Mouse (Mus musculus): ENCODE data around the gene Teddm3. TPM values are rescaled to one million over a fixed set of nuclear protein-coding genes. Genes with fewer than 3 reads are reported as not detected.
"Not testable (repeated sequence)": the region's sequence is repeated elsewhere in the genome, so short reads cannot be mapped to it uniquely, and the experiment has no call there.

The Teddm3 gene
- polyA plus RNA-seq, 1 experiment from 2014 or later = 11.1 TPM

DNA sequence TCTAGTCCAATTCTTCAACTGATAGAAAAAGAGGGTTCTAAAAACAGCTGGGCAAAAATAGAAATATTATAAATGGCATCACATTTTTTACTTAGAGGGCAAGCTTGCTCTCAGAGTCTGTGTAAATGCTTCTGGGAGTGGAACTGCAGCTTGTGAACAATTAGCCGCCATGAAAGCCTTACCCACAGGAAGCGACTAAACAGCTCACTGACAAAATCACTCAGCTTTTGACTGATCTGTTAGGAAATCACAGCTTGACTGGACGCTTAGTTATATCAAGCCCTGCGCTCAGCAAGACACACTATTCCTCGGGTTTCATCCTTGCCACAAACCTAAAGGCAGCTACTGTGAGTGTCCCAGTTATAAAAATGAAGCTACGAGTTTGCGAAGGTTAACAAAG lies 33.8 kb upstream of the Teddm3 start:
- H3K4me2 ChIP-seq (replicated peaks) = no peak overlapping the region
- H3K27ac ChIP-seq (replicated peaks) = no peak overlapping the region
- H3K9me3 ChIP-seq (replicated peaks) = no peaks in the 10 kb centered on the region
- ATAC-seq (ENCODE audit: insufficient number of reproducible peaks, low FRiP score, low TSS enrichment, low read depth) = no peak
- no peaks in the 10 kb centered on the region for H3K27me3 ChIP-seq
- peaks cover 4% of the 10 kb centered on the region for H3K4me1 ChIP-seq
- H3K36me3 ChIP-seq = no peaks in the 10 kb centered on the region
- H3K4me3 ChIP-seq (replicated peaks) = no peak overlapping the region
- 28% methylated on average over 7 of the region's 7 CpGs for WGBS
- no peak overlapping the region for H3K9ac ChIP-seq

DNA sequence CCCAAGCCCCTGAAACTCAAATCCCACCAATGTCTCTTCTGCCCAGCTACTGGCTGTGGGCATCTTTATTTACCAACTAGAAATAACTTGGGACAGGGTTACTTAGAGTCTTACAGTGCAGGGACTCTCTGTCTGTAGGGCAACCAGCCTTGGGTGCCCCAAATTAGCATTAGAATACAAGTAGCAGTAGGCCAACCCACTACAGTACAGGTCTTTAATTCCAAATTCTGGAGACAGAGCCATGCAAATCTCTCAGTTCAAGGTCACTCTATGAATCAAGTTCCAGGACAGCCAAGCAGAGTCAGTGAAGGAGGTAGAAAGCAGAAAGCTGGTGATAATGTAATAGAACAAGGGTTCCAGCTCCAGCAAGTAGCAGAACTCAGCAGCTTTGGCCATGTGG lies 30.9 kb upstream of the Teddm3 start:
- ATAC-seq (ENCODE audit: insufficient number of reproducible peaks, low FRiP score, low TSS enrichment, low read depth) = no peak
- Histone ChIP-seq H3K9me3 (replicated peaks) (no peaks in the 10 kb centered on the region), H3K4me1 (no peaks in the 10 kb centered on the region), H3K9ac (no peak overlapping the region), H3K4me2 (replicated peaks) (no peak overlapping the region), H3K27ac (replicated peaks) (no peak overlapping the region), H3K27me3 (no peaks in the 10 kb centered on the region), H3K36me3 (no peaks in the 10 kb centered on the region), H3K4me3 (replicated peaks) (no peak overlapping the region)

- H3K36me3 ChIP-seq = no peaks in the 10 kb centered on the region
- no peak for ATAC-seq (ENCODE audit: insufficient number of reproducible peaks, low FRiP score, low TSS enrichment, low read depth)
- WGBS = 54% methylated on average over 1 of the region's 1 CpGs
- no peaks in the 10 kb centered on the region for H3K4me1 ChIP-seq
- H3K4me3 ChIP-seq (replicated peaks) = no peak overlapping the region
- H3K27ac ChIP-seq (replicated peaks) = no peak overlapping the region
- H3K9ac ChIP-seq = no peak overlapping the region
- no peaks in the 10 kb centered on the region for H3K9me3 ChIP-seq (replicated peaks)
- no peak overlapping the region for H3K4me2 ChIP-seq (replicated peaks)
- no peaks in the 10 kb centered on the region for H3K27me3 ChIP-seq
These were observed 28.3 kb upstream of the Teddm3 start for GRCm38 (mm10) chr16:21182108-21182507.

DNA sequence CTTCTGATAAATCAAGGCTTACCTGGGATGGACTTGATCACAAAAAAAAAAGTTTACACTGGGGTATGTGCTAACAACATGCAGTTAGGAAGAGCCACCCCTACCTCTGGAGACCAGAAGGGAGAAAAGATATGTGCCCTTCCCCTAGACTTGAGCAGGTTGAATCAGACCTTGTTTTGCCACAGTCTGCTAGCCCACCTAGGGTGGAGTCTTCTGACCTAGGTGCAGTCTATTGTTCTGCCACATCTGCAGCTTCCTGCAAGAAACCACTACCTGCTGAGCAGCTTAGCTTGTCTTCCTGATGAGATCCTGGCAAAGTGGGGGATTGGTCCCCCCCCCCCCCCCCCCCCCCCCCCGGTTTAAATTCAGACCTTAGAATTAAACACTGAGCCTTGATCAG lies 21.4 kb upstream of the Teddm3 start:
- WGBS = 0% methylated on average over 1 of the region's 1 CpGs
- no peaks in the 10 kb centered on the region for H3K27me3 ChIP-seq
- no peak overlapping the region for H3K27ac ChIP-seq (replicated peaks)
- H3K9ac ChIP-seq = no peak overlapping the region
- H3K4me3 ChIP-seq (replicated peaks) = no peak overlapping the region
- H3K36me3 ChIP-seq = no peaks in the 10 kb centered on the region
- no peaks in the 10 kb centered on the region for H3K4me1 ChIP-seq
- no peak overlapping the region for H3K4me2 ChIP-seq (replicated peaks)
- no peak for ATAC-seq (ENCODE audit: insufficient number of reproducible peaks, low FRiP score, low TSS enrichment, low read depth)
- no peaks in the 10 kb centered on the region for H3K9me3 ChIP-seq (replicated peaks)

GRCm38 (mm10) chr16:21168730-21169129 lies 14.9 kb upstream of the Teddm3 start:
- Histone ChIP-seq H3K4me3 (replicated peaks) (no peak overlapping the region), H3K9me3 (replicated peaks) (no peaks in the 10 kb centered on the region), H3K9ac (no peak overlapping the region), H3K4me2 (replicated peaks) (no peak overlapping the region), H3K36me3 (no peaks in the 10 kb centered on the region), H3K27me3 (no peaks in the 10 kb centered on the region), H3K27ac (replicated peaks) (no peak overlapping the region), H3K4me1 (no peaks in the 10 kb centered on the region)
- ATAC-seq (ENCODE audit: insufficient number of reproducible peaks, low FRiP score, low TSS enrichment, low read depth) = no peak
- 86% methylated on average over 13 of the region's 13 CpGs for WGBS

DNA sequence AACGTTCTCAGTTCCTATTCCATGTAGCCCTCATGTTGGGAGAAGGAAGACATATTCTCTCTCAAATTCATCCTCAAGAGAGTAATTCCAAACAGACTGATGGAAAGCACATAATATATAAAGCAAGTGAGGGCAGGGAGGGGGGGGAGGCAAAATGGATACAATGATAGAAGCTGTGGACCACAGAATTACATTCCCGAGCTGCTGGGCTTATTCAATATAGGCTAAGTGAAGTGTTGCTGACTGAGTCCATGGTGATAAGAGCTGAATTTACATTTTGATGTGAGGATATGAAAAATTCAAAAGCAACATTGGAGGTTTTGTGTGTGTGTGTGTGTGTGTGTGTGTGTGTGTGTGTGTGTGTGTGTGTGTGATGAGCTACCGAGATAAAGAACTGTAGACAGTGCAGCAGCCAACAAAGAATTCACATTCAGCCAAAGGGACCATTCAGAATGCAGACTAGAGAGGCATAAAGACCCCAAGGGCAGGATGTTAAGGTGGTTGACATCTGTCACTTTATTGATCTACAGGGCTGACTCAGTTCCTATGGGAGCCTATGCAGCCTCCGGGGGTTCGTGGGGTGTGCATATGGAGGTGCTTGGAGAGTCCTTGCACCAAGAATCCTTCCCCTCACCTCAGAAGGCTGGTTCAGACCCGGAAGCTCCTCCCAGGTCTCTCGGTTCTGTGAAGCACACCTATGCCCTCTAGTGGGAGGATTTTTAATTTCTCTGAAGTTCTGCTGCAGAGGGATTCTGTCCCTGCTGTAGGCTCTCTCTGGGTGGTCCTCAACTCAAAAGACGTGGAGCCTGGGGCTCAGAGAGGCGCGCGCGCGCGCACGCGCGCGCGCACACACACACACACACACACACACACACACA lies 11.8 kb upstream of the Teddm3 start:
- H3K9ac ChIP-seq; H3K9me3 ChIP-seq (replicated peaks); H3K36me3 ChIP-seq; H3K4me2 ChIP-seq (replicated peaks); H3K4me1 ChIP-seq; H3K27ac ChIP-seq (replicated peaks); H3K4me3 ChIP-seq (replicated peaks); H3K27me3 ChIP-seq: not testable (repeated sequence)
- 15% methylated on average over 17 of the region's 19 CpGs for WGBS
- peak; percentile 29; the same call in 1 of the 2 replicates for ATAC-seq (ENCODE audit: insufficient number of reproducible peaks, low FRiP score, low TSS enrichment, low read depth)

GRCm38 (mm10) chr16:21163423-21163822 lies 9.6 kb upstream of the Teddm3 start:
- H3K9ac ChIP-seq; ATAC-seq (ENCODE audit: insufficient number of reproducible peaks, low FRiP score, low TSS enrichment, low read depth); H3K36me3 ChIP-seq; H3K27me3 ChIP-seq; H3K4me1 ChIP-seq; H3K4me2 ChIP-seq (replicated peaks); H3K9me3 ChIP-seq (replicated peaks); H3K27ac ChIP-seq (replicated peaks); H3K4me3 ChIP-seq (replicated peaks): not testable (repeated sequence)
- 81% methylated on average over 3 of the region's 3 CpGs for WGBS

- not testable (repeated sequence) for H3K9ac ChIP-seq; H3K4me2 ChIP-seq (replicated peaks); H3K9me3 ChIP-seq (replicated peaks); ATAC-seq (ENCODE audit: insufficient number of reproducible peaks, low FRiP score, low TSS enrichment, low read depth); H3K27me3 ChIP-seq; H3K4me3 ChIP-seq (replicated peaks); H3K4me1 ChIP-seq; H3K36me3 ChIP-seq; H3K27ac ChIP-seq (replicated peaks)
- WGBS = 88% methylated on average over 1 of the region's 1 CpGs
These were observed 5.4 kb upstream of the Teddm3 start for GRCm38 (mm10) chr16:21159226-21159625.

- not testable (repeated sequence) for H3K9ac ChIP-seq; H3K4me2 ChIP-seq (replicated peaks); H3K27me3 ChIP-seq; H3K9me3 ChIP-seq (replicated peaks); H3K27ac ChIP-seq (replicated peaks); H3K4me1 ChIP-seq; H3K36me3 ChIP-seq; ATAC-seq (ENCODE audit: insufficient number of reproducible peaks, low FRiP score, low TSS enrichment, low read depth); H3K4me3 ChIP-seq (replicated peaks)
These were observed 2.5 kb upstream of the Teddm3 start for GRCm38 (mm10) chr16:21156261-21156660.

DNA sequence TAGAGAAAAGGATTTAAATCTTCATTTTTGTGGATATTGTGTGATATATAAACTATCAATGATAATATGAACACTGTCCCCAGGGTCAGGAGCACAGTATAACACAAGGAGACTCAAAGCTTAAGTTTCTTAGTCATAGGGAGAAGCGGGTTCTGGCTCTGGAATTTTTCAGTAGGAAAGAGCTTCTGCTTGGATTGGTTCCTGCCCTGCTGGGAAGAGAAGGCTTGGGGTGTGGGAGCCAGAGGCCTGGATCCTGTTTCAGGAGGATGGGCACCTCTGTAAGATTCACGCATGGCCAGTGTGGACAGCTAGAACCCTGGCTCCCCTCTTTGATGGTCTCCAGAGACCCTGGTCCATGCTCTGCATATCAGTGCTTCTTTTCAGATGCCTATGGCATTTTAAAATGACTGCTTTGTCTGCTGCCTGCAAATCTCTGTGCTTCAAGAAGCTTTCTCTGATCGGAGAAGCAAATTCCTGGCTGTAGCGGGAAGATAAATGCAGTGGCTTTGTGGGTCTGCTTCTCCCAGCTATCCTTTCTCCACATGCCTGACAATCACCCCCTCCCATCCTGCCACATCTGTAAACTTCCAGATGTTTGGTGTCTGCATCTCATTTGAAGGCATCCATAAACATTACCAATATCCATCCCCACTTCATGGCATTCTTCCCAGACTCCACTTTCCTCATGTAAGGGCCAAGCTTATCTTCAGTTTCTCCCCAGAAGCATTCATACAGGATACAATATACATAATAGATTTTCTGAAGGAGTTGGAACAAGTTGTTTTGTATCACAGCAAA lies 2.0 kb downstream of the Teddm3 start:
- H3K4me3 ChIP-seq (replicated peaks) = no peak overlapping the region
- H3K36me3 ChIP-seq = no peaks in the 10 kb centered on the region
- H3K27ac ChIP-seq (replicated peaks) = peak overlapping the region; percentile 55; the same call in 1 of the 2 replicates
- 34% methylated on average over 4 of the region's 4 CpGs for WGBS
- H3K27me3 ChIP-seq = no peaks in the 10 kb centered on the region
- peaks cover 3% of the 10 kb centered on the region; the same call in 1 of the 2 replicates for H3K4me1 ChIP-seq
- ATAC-seq (ENCODE audit: insufficient number of reproducible peaks, low FRiP score, low TSS enrichment, low read depth) = no peak; the same call in 1 of the 2 replicates
- H3K9ac ChIP-seq = no peak overlapping the region
- no peaks in the 10 kb centered on the region for H3K9me3 ChIP-seq (replicated peaks)
- H3K4me2 ChIP-seq (replicated peaks) = no peak overlapping the region

DNA sequence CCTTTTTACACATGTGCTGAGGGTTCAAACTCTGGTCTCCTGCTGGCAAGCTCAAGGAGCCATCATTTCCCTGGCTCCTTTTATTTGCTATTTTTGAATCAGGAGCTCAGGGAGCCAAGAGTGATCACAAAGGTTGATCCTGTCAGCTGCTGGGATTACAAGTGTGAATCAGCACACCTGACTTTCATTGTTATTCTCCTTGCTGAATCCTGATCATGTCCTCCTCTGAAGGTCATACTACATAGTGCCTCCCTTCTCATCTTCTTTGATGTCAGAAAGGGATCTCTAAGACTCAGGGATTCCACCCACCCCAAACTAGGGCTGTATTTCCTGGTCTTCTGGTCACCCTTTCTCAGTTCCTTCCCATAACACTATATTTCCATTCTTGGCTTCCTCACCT lies 3.9 kb downstream of the Teddm3 start:
- no peaks in the 10 kb centered on the region for H3K9me3 ChIP-seq (replicated peaks)

More for the DNA sequence above, 3.9 kb downstream of the Teddm3 start:
- H3K27me3 ChIP-seq = no peaks in the 10 kb centered on the region
- no peak overlapping the region for H3K4me3 ChIP-seq (replicated peaks)
- peaks cover 3% of the 10 kb centered on the region; the same call in 1 of the 2 replicates for H3K4me1 ChIP-seq
- no peak overlapping the region for H3K9ac ChIP-seq
- H3K27ac ChIP-seq (replicated peaks) = no peak overlapping the region
- ATAC-seq (ENCODE audit: insufficient number of reproducible peaks, low FRiP score, low TSS enrichment, low read depth) = no peak
- H3K4me2 ChIP-seq (replicated peaks) = no peak overlapping the region
- no peaks in the 10 kb centered on the region for H3K36me3 ChIP-seq
